Mouse (Mus musculus) right cerebral cortex, postnatal 4 days (tissue): ENCODE data around the gene Lmln.
"Not testable (repeated sequence)": the region's sequence is repeated elsewhere in the genome, so short reads cannot be mapped to it uniquely, and the experiment has no call there.

Source experiments
- DNase-seq: peaks from one replicate; pipeline ENCODE4 v3.0.0-alpha.2; 2022

Lmln gene

GRCm38 (mm10) chr16:33141758-33142280 lies 79.5 kb downstream of the Lmln start:
- DNase-seq: no peak

GRCm38 (mm10) chr16:33143452-33143851 lies 81.1 kb downstream of the Lmln start:
- DNase-seq: no peak

- no peak for DNase-seq
Observed at GRCm38 (mm10) chr16:33146185-33146584, 83.9 kb downstream of the Lmln start.

GRCm38 (mm10) chr16:33148135-33148534 lies 85.8 kb downstream of the Lmln start:
- DNase-seq: no peak

GRCm38 (mm10) chr16:33150875-33151274 lies 88.6 kb downstream of the Lmln start:
- DNase-seq: not testable (repeated sequence)

- DNase-seq: peak; percentile 19
Observed at GRCm38 (mm10) chr16:33151558-33151957, 89.2 kb downstream of the Lmln start.

GRCm38 (mm10) chr16:33154992-33155391 lies 92.7 kb downstream of the Lmln start:
- no peak for DNase-seq

- no peak for DNase-seq
Observed at GRCm38 (mm10) chr16:33158006-33158405, 95.7 kb downstream of the Lmln start.

GRCm38 (mm10) chr16:33158590-33159071 lies 96.3 kb downstream of the Lmln start:
- DNase-seq: peak; percentile 38

- no peak for DNase-seq
Observed at GRCm38 (mm10) chr16:33159363-33159762, 97.0 kb downstream of the Lmln start.

- DNase-seq: no peak
Observed at GRCm38 (mm10) chr16:33163330-33164090, 101.2 kb downstream of the Lmln start.

- peak; percentile 26 for DNase-seq
Observed at GRCm38 (mm10) chr16:33166284-33166683, 104.0 kb downstream of the Lmln start.

- no peak for DNase-seq
Observed at GRCm38 (mm10) chr16:33167537-33167936, 105.2 kb downstream of the Lmln start.

- DNase-seq: no peak
Observed at GRCm38 (mm10) chr16:33169471-33170034, 107.2 kb downstream of the Lmln start.

- no peak for DNase-seq
Observed at GRCm38 (mm10) chr16:33170716-33171587, 108.6 kb downstream of the Lmln start.

GRCm38 (mm10) chr16:33171800-33172199 lies 109.5 kb downstream of the Lmln start:
- DNase-seq: no peak

GRCm38 (mm10) chr16:33173151-33173550 lies 110.8 kb downstream of the Lmln start:
- DNase-seq: no peak

GRCm38 (mm10) chr16:33174695-33175094 lies 112.4 kb downstream of the Lmln start:
- DNase-seq: no peak

GRCm38 (mm10) chr16:33176831-33177230 lies 114.5 kb downstream of the Lmln start:
- DNase-seq: not testable (repeated sequence)
